Mouse (Mus musculus) intestine, embryonic 15.5 days (tissue): ENCODE results near the gene Rpl39. TPM values are rescaled to one million over a fixed set of nuclear protein-coding genes. Genes with fewer than 3 reads are reported as not detected.

Experiments used
- ATAC-seq: fragments of 200-750 bp; cut with Nextera tagmentation; 2 replicates; pipeline ENCODE4 v1.8.0; 2017; ENCODE audit warnings: moderate TSS enrichment, moderate library complexity
- H3K27ac ChIP-seq: fragments of 300-500 bp; sonication (generic); 2 replicates; pipeline ENCODE4 v1.5.1; 2015; ENCODE audit warnings: mild to moderate bottlenecking, inconsistent platforms
- H3K27me3 ChIP-seq: fragments of 300-500 bp; sonication (generic); replicated peaks from 2 replicates; pipeline ENCODE4 v1.6.1; 2015; ENCODE audit warnings: inconsistent platforms
- H3K36me3 ChIP-seq: fragments of 300-500 bp; sonication (generic); 2 replicates; pipeline ENCODE4 v1.6.1; 2015; ENCODE audit warnings: inconsistent platforms
- H3K4me1 ChIP-seq: fragments of 300-500 bp; sonication (generic); replicated peaks from 2 replicates; pipeline ENCODE4 v1.6.1; 2015; ENCODE audit warnings: inconsistent platforms
- H3K4me2 ChIP-seq: fragments of 300-500 bp; sonication (generic); replicated peaks from 2 replicates; pipeline ENCODE4 v1.6.1; 2015; ENCODE audit warnings: mild to moderate bottlenecking, inconsistent platforms
- H3K4me3 ChIP-seq: fragments of 300-500 bp; sonication (generic); replicated peaks from 2 replicates; pipeline ENCODE4 v1.5.1; 2015; ENCODE audit warnings: inconsistent platforms
- H3K9ac ChIP-seq: fragments of 300-500 bp; sonication (generic); 2 replicates; pipeline ENCODE4 v1.6.1; 2015; ENCODE audit warnings: inconsistent platforms
- H3K9me3 ChIP-seq: fragments of 300-500 bp; sonication (generic); 2 replicates; pipeline ENCODE4 v1.6.1; 2016; ENCODE audit warnings: inconsistent platforms
- WGBS: fragments of 180-500 bp; shearing (Covaris S2); methylation state at CpG from one replicate; pipeline ENCODE4 v1.1.7; 2015; 5-methylcytosine and 5-hydroxymethylcytosine counted together
- polyA plus RNA-seq: library from polyadenylated mRNA; unstranded; fragments of >200 nt; fragmentation: Nextera tagmentation; extraction: Ambion mirVana; gene quantifications from 2 replicates; pipeline ENCODE4 v1.2.1, GENCODE M21; 2015

Gene Rpl39
- polyA plus RNA-seq = 517 and 629 TPM in 2 replicates

- H3K4me3 ChIP-seq = peak within 1 kb of the TSS; percentile 49
- H3K27me3 ChIP-seq = no peaks in the 10 kb centered on the region
- H3K4me1 ChIP-seq = no peaks in the 10 kb centered on the region
- peak within 1 kb of the TSS; percentile 52 for H3K4me2 ChIP-seq
- no peaks in the 10 kb centered on the region for H3K9me3 ChIP-seq
- H3K9ac ChIP-seq = peak within 1 kb of the TSS; percentile 57
- H3K27ac ChIP-seq = peak within 1 kb of the TSS; percentile 89
- no peaks in the 10 kb centered on the region for H3K36me3 ChIP-seq
- 20% methylated on average over 38 of the region's 38 CpGs for WGBS
- peak; percentile 96 for ATAC-seq
Observed at GRCm38 (mm10) chrX:37084927-37085660, at the start of gene Rpl39. Gene Rpl39 (minus strand): TSS chrX:37085402.

- Histone ChIP-seq H3K9me3 (no peaks in the 10 kb centered on the region), H3K27ac (peak within 1 kb of the TSS; percentile 57), H3K4me1 (no peaks in the 10 kb centered on the region), H3K27me3 (no peaks in the 10 kb centered on the region), H3K4me3 (peak within 1 kb of the TSS; percentile 55), H3K9ac (peak within 1 kb of the TSS; percentile 68), H3K36me3 (no peaks in the 10 kb centered on the region), H3K4me2 (peak within 1 kb of the TSS; percentile 51)
- 17% methylated on average over 57 of the region's 58 CpGs for WGBS
- peak; percentile 93 for ATAC-seq
Observed at GRCm38 (mm10) chrX:37126671-37127358, 41.6 kb upstream of the Rpl39 start, which contains the start of gene Nkap. Gene Nkap (plus strand): TSS chrX:37126795.

GRCm38 (mm10) chrX:37125511-37125910 lies 40.3 kb upstream of the Rpl39 start:
- ATAC-seq = no peak
- WGBS = 90% methylated on average over 7 of the region's 7 CpGs

GRCm38 (mm10) chrX:37120212-37120611 lies 35.0 kb upstream of the Rpl39 start:
- Histone ChIP-seq H3K36me3 (no peaks in the 10 kb centered on the region), H3K4me2 (no peak overlapping the region), H3K27ac (no peak overlapping the region), H3K4me1 (no peaks in the 10 kb centered on the region), H3K27me3 (no peaks in the 10 kb centered on the region), H3K9me3 (no peaks in the 10 kb centered on the region), H3K4me3 (no peak overlapping the region), H3K9ac (no peak overlapping the region)
- 73% methylated on average over 5 of the region's 5 CpGs for WGBS
- no peak for ATAC-seq

More at GRCm38 (mm10) chrX:37125511-37125910, 40.3 kb upstream of the Rpl39 start:
- H3K4me1 ChIP-seq = no peaks in the 10 kb centered on the region
- H3K4me2 ChIP-seq = no peak overlapping the region
- H3K4me3 ChIP-seq = no peak overlapping the region
- no peak overlapping the region for H3K27ac ChIP-seq
- H3K9me3 ChIP-seq = no peaks in the 10 kb centered on the region
- no peak overlapping the region for H3K9ac ChIP-seq
- no peaks in the 10 kb centered on the region for H3K36me3 ChIP-seq
- no peaks in the 10 kb centered on the region for H3K27me3 ChIP-seq

- 51% methylated on average over 3 of the region's 3 CpGs for WGBS
- no peak for ATAC-seq
- Histone ChIP-seq H3K9me3 (no peaks in the 10 kb centered on the region), H3K4me1 (no peaks in the 10 kb centered on the region), H3K4me2 (no peak overlapping the region), H3K27me3 (no peaks in the 10 kb centered on the region), H3K9ac (no peak overlapping the region), H3K4me3 (no peak overlapping the region), H3K27ac (no peak overlapping the region), H3K36me3 (no peaks in the 10 kb centered on the region)
Observed at GRCm38 (mm10) chrX:37119585-37119984, 34.4 kb upstream of the Rpl39 start.

GRCm38 (mm10) chrX:37117085-37117484 lies 31.9 kb upstream of the Rpl39 start:
- Histone ChIP-seq H3K27ac (no peak overlapping the region), H3K9ac (no peak overlapping the region), H3K36me3 (no peaks in the 10 kb centered on the region), H3K4me1 (no peaks in the 10 kb centered on the region), H3K4me2 (no peak overlapping the region), H3K27me3 (no peaks in the 10 kb centered on the region), H3K4me3 (no peak overlapping the region), H3K9me3 (no peaks in the 10 kb centered on the region)
- ATAC-seq = no peak
- 19% methylated on average over 4 of the region's 5 CpGs for WGBS

GRCm38 (mm10) chrX:37110881-37111193 lies 25.6 kb upstream of the Rpl39 start:
- no peaks in the 10 kb centered on the region for H3K4me1 ChIP-seq
- H3K4me2 ChIP-seq = no peak overlapping the region
- no peaks in the 10 kb centered on the region for H3K27me3 ChIP-seq
- no peaks in the 10 kb centered on the region for H3K36me3 ChIP-seq
- no peak overlapping the region for H3K27ac ChIP-seq
- no peak overlapping the region for H3K9ac ChIP-seq
- no peaks in the 10 kb centered on the region for H3K9me3 ChIP-seq
- 72% methylated on average over 4 of the region's 4 CpGs for WGBS
- H3K4me3 ChIP-seq = no peak overlapping the region
- ATAC-seq = no peak

GRCm38 (mm10) chrX:37110193-37110880 lies 25.1 kb upstream of the Rpl39 start, which contains the start of gene Upf3b:
Gene Upf3b (minus strand): TSS chrX:37110322.
- H3K27me3 ChIP-seq = no peaks in the 10 kb centered on the region
- peak within 1 kb of the TSS; percentile 83 for H3K27ac ChIP-seq
- H3K9ac ChIP-seq = peak within 1 kb of the TSS; percentile 64
- H3K4me1 ChIP-seq = no peaks in the 10 kb centered on the region
- peak; percentile 99 for ATAC-seq
- WGBS = 22% methylated on average over 30 of the region's 30 CpGs
- no peaks in the 10 kb centered on the region for H3K9me3 ChIP-seq
- peak within 1 kb of the TSS; percentile 62 for H3K4me2 ChIP-seq
- no peaks in the 10 kb centered on the region for H3K36me3 ChIP-seq
- H3K4me3 ChIP-seq = peak within 1 kb of the TSS; percentile 52

- Histone ChIP-seq H3K27me3 (no peaks in the 10 kb centered on the region), H3K27ac (peak overlapping the region; percentile 83), H3K9me3 (no peaks in the 10 kb centered on the region), H3K4me1 (no peaks in the 10 kb centered on the region), H3K4me3 (peak overlapping the region; percentile 52), H3K4me2 (peak overlapping the region; percentile 62), H3K9ac (peak overlapping the region; percentile 64), H3K36me3 (no peaks in the 10 kb centered on the region)
- WGBS = 15% methylated on average over 27 of the region's 27 CpGs
- peak; percentile 90 for ATAC-seq
Observed at GRCm38 (mm10) chrX:37109526-37110192, 24.5 kb upstream of the Rpl39 start.

GRCm38 (mm10) chrX:37103826-37104225 lies 18.6 kb upstream of the Rpl39 start:
- no peaks in the 10 kb centered on the region for H3K27me3 ChIP-seq
- no peaks in the 10 kb centered on the region for H3K36me3 ChIP-seq
- no peak overlapping the region for H3K4me2 ChIP-seq
- WGBS = 80% methylated on average over 2 of the region's 2 CpGs
- H3K4me3 ChIP-seq = no peak overlapping the region
- no peak for ATAC-seq
- no peak overlapping the region for H3K27ac ChIP-seq
- H3K9ac ChIP-seq = no peak overlapping the region
- no peaks in the 10 kb centered on the region for H3K9me3 ChIP-seq
- no peaks in the 10 kb centered on the region for H3K4me1 ChIP-seq

GRCm38 (mm10) chrX:37098681-37099080 lies 13.5 kb upstream of the Rpl39 start:
- no peak overlapping the region for H3K4me2 ChIP-seq
- no peaks in the 10 kb centered on the region for H3K4me1 ChIP-seq
- no peak for ATAC-seq
- WGBS = 92% methylated on average over 3 of the region's 3 CpGs
- no peak overlapping the region for H3K4me3 ChIP-seq
- no peaks in the 10 kb centered on the region for H3K9me3 ChIP-seq
- H3K27ac ChIP-seq = no peak overlapping the region
- no peaks in the 10 kb centered on the region for H3K36me3 ChIP-seq
- H3K9ac ChIP-seq = no peak overlapping the region
- H3K27me3 ChIP-seq = no peaks in the 10 kb centered on the region
